Mouse (Mus musculus) liver, embryonic 15.5 days (tissue): ENCODE results near the gene Mrm3. TPM values are rescaled to one million over a fixed set of nuclear protein-coding genes. Genes with fewer than 3 reads are reported as not detected.

Experiments used
- ATAC-seq: fragments of 200-750 bp; cut with Nextera tagmentation; 2 replicates; pipeline ENCODE4 v1.8.0; 2017; ENCODE audit warnings: moderate number of reproducible peaks, mild to moderate bottlenecking, moderate library complexity; ENCODE audit not compliant: insufficient read depth
- H3K27ac ChIP-seq: fragments of 300-500 bp; sonication (generic); replicated peaks from 2 replicates; pipeline ENCODE4 v1.5.1; 2015; ENCODE audit warnings: mild to moderate bottlenecking, inconsistent platforms
- H3K27me3 ChIP-seq: fragments of 300-500 bp; sonication (generic); 2 replicates; pipeline ENCODE4 v1.6.1; 2015; ENCODE audit warnings: mild to moderate bottlenecking, inconsistent platforms
- H3K36me3 ChIP-seq: fragments of 300-500 bp; sonication (generic); replicated peaks from 2 replicates; pipeline ENCODE4 v1.6.1; 2015; ENCODE audit warnings: moderate library complexity, mild to moderate bottlenecking, inconsistent platforms
- H3K4me1 ChIP-seq: fragments of 300-500 bp; sonication (generic); replicated peaks from 2 replicates; pipeline ENCODE4 v1.6.1; 2015; ENCODE audit warnings: inconsistent platforms
- H3K4me2 ChIP-seq: fragments of 300-500 bp; sonication (generic); 2 replicates; pipeline ENCODE4 v1.6.1; 2015; ENCODE audit warnings: moderate library complexity, mild to moderate bottlenecking, inconsistent platforms
- H3K4me3 ChIP-seq: fragments of 300-500 bp; sonication (generic); replicated peaks from 2 replicates; pipeline ENCODE4 v1.5.1; 2015; ENCODE audit warnings: mild to moderate bottlenecking, inconsistent platforms
- H3K9ac ChIP-seq: fragments of 300-500 bp; sonication (generic); 2 replicates; pipeline ENCODE4 v1.6.1; 2015; ENCODE audit warnings: moderate library complexity, mild to moderate bottlenecking, inconsistent platforms
- H3K9me3 ChIP-seq: fragments of 300-500 bp; sonication (generic); replicated peaks from 2 replicates; pipeline ENCODE4 v1.6.1; 2016; ENCODE audit warnings: inconsistent platforms
- WGBS: fragments of 180-500 bp; shearing (Covaris S2); methylation state at CpG from one replicate; pipeline ENCODE4 v1.1.7; 2015; ENCODE audit warnings: mixed read lengths; ENCODE audit not compliant: insufficient replicate concordance; 5-methylcytosine and 5-hydroxymethylcytosine counted together
- polyA plus RNA-seq: library from polyadenylated mRNA; unstranded; fragments of >200 nt; fragmentation: Nextera tagmentation; extraction: Ambion mirVana; gene quantifications from 2 replicates; pipeline ENCODE4 v1.2.1, GENCODE M21; 2015

Gene Mrm3
- polyA plus RNA-seq, 1 experiment from 2014 or later, result 14.1 TPM

DNA sequence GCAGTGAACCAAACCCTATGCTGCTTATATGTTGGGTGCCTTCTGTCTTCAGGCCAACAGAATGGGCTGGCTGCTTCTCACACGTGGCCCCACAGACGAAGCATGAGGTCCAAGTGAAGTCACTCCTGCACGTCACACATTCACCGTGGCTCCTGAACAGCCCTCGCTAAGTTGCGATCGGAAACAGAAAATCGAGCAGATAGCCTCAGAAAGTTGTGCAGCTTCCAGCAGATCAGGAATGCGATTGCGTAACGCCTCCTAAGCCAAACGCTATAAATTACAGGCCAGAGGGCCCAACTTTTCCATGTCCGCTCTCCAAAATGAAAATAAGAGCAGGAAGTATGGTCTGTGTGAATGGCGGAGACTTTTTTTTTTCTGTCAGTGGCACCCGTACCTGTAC, 48.9 kb downstream of the Mrm3 start:
- Histone ChIP-seq H3K36me3 (no peaks in the 10 kb centered on the region), H3K4me1 (0 out of 2 replicates have a peak, but pooled peaks cover 4% of the 10 kb centered on the region), H3K9ac (no peak overlapping the region), H3K4me3 (no peak overlapping the region), H3K27ac (no peak overlapping the region), H3K4me2 (no peak overlapping the region), H3K27me3 (no peaks in the 10 kb centered on the region), H3K9me3 (no peaks in the 10 kb centered on the region)
- WGBS, result 55% methylated on average over 15 of the region's 15 CpGs
- no peak for ATAC-seq

DNA sequence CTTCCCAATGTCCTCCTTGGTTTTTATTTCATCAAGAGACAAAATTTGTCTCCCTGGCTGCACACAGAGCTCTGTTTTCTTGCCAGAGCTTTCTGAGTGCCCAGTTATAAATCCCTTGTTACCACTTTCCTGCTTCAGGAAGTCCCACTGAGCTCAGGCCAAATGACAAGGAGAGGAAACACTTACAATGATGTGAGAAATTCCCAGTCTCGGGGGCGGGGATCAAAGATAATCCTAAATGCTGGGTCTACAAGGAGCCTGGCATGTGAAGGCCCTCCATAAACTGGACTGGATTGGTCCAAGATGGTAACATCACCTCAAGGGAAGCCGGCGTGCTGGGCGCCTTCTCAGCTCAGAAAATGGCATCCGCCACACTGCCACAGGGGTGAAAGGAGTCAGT, 49.3 kb downstream of the Mrm3 start:
- ATAC-seq, result no peak
- Histone ChIP-seq H3K27me3 (no peaks in the 10 kb centered on the region), H3K36me3 (no peaks in the 10 kb centered on the region), H3K9ac (no peak overlapping the region), H3K27ac (no peak overlapping the region), H3K4me2 (no peak overlapping the region), H3K4me1 (0 out of 2 replicates have a peak, but pooled peaks cover 4% of the 10 kb centered on the region), H3K9me3 (no peaks in the 10 kb centered on the region), H3K4me3 (no peak overlapping the region)
- 61% methylated on average over 6 of the region's 6 CpGs for WGBS

GRCm38 (mm10) chr11:76294078-76294477, 50.6 kb downstream of the Mrm3 start:
- 0 out of 2 replicates have a peak, but pooled peaks cover 4% of the 10 kb centered on the region for H3K4me1 ChIP-seq
- H3K4me2 ChIP-seq, result no peak overlapping the region
- no peaks in the 10 kb centered on the region for H3K36me3 ChIP-seq
- no peak overlapping the region for H3K9ac ChIP-seq
- WGBS, result 50% methylated on average over 5 of the region's 5 CpGs
- no peaks in the 10 kb centered on the region for H3K27me3 ChIP-seq
- H3K27ac ChIP-seq, result no peak overlapping the region
- no peaks in the 10 kb centered on the region for H3K9me3 ChIP-seq
- H3K4me3 ChIP-seq, result no peak overlapping the region
- ATAC-seq, result no peak

DNA sequence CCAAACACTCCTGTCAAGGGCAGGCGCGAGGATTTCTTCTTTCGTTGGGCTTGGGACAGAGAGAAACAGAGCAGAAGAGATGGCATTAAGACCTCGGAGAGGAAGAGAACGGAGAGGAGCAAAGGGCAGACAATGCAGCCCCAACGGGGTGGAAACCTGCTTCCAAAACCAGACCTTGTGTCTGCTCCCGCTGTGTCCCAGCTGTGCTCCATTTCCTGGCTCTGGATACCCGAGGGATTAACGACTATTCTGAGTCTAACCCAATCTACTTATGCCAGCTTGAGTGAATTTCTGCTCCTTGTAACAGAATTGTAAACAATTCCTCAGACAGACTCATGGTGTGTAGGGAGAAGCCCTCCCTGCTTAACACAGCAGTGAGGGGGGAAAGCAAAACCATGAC, 51.3 kb downstream of the Mrm3 start:
- no peaks in the 10 kb centered on the region for H3K36me3 ChIP-seq
- H3K4me3 ChIP-seq, result no peak overlapping the region
- no peak for ATAC-seq
- H3K4me1 ChIP-seq, result 0 out of 2 replicates have a peak, but pooled peaks cover 4% of the 10 kb centered on the region
- no peaks in the 10 kb centered on the region for H3K27me3 ChIP-seq
- no peak overlapping the region for H3K4me2 ChIP-seq
- no peaks in the 10 kb centered on the region for H3K9me3 ChIP-seq
- WGBS, result 46% methylated on average over 9 of the region's 9 CpGs
- H3K9ac ChIP-seq, result no peak overlapping the region
- no peak overlapping the region for H3K27ac ChIP-seq

- Histone ChIP-seq H3K9me3 (no peaks in the 10 kb centered on the region), H3K9ac (no peak overlapping the region), H3K4me1 (0 out of 2 replicates have a peak, but pooled peaks cover 1% of the 10 kb centered on the region), H3K27ac (no peak overlapping the region), H3K27me3 (no peaks in the 10 kb centered on the region), H3K4me2 (no peak overlapping the region), H3K36me3 (no peaks in the 10 kb centered on the region), H3K4me3 (no peak overlapping the region)
- 54% methylated on average over 9 of the region's 9 CpGs for WGBS
- no peak for ATAC-seq
These were observed 53.7 kb downstream of the Mrm3 start for GRCm38 (mm10) chr11:76297252-76297651.

DNA sequence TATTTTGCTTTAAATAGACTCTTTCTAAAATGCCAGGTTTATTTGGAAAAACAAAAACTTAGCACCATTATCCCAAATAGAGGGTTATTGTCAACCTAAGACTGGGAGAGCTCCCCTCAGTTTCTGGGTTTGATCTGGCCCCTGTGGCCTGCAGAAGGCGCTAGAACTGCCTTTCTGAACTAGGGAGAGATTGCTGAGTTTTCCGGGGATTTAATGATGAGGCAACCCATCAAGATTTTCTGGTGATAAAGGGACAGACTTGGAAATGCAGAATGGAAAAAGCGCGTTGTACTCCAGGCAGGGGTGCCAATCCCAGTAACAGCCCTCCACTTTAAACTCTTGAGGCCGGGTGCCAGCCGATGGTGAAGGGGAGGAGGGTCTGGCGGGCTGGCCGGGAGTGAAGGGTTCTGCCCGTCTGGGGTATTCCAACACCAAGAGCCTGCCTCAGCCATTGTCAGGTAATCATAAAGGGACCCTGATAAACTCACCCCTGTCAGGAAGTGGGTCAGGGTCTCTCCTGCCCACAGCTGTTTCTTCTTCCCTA, 55.0 kb downstream of the Mrm3 start:
- H3K4me1 ChIP-seq, result no peaks in the 10 kb centered on the region
- H3K4me3 ChIP-seq, result no peak overlapping the region
- H3K9me3 ChIP-seq, result no peaks in the 10 kb centered on the region
- no peaks in the 10 kb centered on the region for H3K36me3 ChIP-seq
- no peak overlapping the region for H3K4me2 ChIP-seq
- no peak overlapping the region for H3K27ac ChIP-seq
- H3K27me3 ChIP-seq, result no peaks in the 10 kb centered on the region
- H3K9ac ChIP-seq, result no peak overlapping the region
- ATAC-seq, result no peak
- WGBS, result 64% methylated on average over 9 of the region's 9 CpGs

Other genes starting within 250 kb of the Mrm3 start
- gene 1700016K19Rik, start 243.8 kb upstream of the Mrm3 start, polyA plus RNA-seq, result not detected in 2 replicates
- 5.4 and 6.0 TPM in 2 replicates for gene Rflnb, start 215.9 kb upstream of the Mrm3 start, polyA plus RNA-seq
- 13.5 and 14.4 TPM in 2 replicates for gene Vps53, start 64.1 kb upstream of the Mrm3 start, polyA plus RNA-seq
- gene Fam57a, start 64.0 kb upstream of the Mrm3 start, polyA plus RNA-seq, result 3.7 and 4.2 TPM in 2 replicates
- gene Dbil5, start 26.1 kb upstream of the Mrm3 start, polyA plus RNA-seq, result 0.36 and 0.59 TPM in 2 replicates
- gene Gemin4, start 26.1 kb upstream of the Mrm3 start, polyA plus RNA-seq, result 12.7 and 13.2 TPM in 2 replicates
- 50.7 and 52.0 TPM in 2 replicates for gene Glod4, start within 50 bp of the Mrm3 start, polyA plus RNA-seq
- 2.5 and 2.8 TPM in 2 replicates for gene Nxn, start 155.4 kb downstream of the Mrm3 start, polyA plus RNA-seq
- 36.6 and 37.4 TPM in 2 replicates for gene Timm22, start 163.2 kb downstream of the Mrm3 start, polyA plus RNA-seq